Mouse (Mus musculus) E14TG2a.4 (cell line): ENCODE data around the gene Arhgef10l.

Experiments used
- CTCF ChIP-seq: conservative IDR thresholded peaks from 2 replicates; pipeline ENCODE4 v1.5.1; 2014; ENCODE audit warnings: low read length
- NANOG ChIP-seq: IDR thresholded peaks from 2 replicates; pipeline ENCODE4 v1.6.1; 2014; ENCODE audit warnings: borderline replicate concordance, low read length, mixed read lengths
- POU5F1 ChIP-seq: IDR thresholded peaks from 2 replicates; pipeline ENCODE4 v1.6.1; 2014; ENCODE audit warnings: low read length, borderline replicate concordance

DNA sequence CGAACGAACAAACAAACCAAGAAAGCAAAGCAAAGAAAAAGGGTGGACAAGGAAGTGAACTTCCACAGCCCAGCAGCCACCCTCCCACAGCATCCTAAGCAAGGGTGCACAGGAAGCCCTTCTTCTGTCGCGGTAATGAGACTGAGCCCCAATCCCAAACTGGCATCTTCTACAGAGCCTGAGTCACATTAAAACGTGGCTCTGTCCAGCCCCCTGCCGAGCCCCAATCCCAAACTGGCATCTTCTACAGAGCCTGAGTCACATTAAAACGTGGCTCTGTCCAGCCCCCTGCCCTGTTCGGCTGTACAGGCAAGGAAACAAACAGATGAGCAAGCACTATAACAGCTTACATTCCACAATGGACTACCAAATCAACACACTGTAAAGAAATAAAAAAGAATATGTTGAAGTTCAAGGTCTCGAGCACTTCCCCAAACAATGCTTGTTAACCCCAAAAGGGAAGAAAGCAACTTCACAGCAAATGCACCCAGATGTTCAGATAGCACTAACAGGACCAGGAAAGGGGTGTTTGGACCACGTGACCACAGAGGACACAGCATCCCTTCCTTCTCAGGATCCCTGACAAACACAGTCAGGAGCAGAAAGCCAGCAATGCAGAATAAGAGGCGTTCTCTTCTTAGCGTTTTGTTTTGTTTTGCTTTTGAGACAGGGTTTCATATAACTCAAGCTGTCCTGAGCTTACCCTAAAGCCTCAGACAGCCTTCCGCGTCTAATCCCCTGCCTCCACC is 11.8 kb downstream of the Arhgef10l start:
- TF ChIP-seq CTCF (no peak), POU5F1 (no peak), NANOG (no peak)
